Mouse (Mus musculus) kidney, adult 2 months (tissue): ENCODE measurements around the gene Elk3.

Experiments
- CTCF ChIP-seq: fragments of 200-500 bp; conservative IDR thresholded peaks from 2 replicates; pipeline ENCODE4 v1.5.1; 2011; ENCODE audit warnings: low read depth, mild to moderate bottlenecking, control low read depth, low read length, moderate library complexity, mixed read lengths; ENCODE audit not compliant: insufficient read depth, insufficient read length
- POLR2A ChIP-seq: fragments of 200-500 bp; IDR thresholded peaks from one replicate; pipeline ENCODE4 v1.6.1; 2011; ENCODE audit warnings: low read depth, low read length, control low read depth

GRCm38 (mm10) chr10:93303231-93303630, 7.7 kb downstream of the Elk3 start:
- TF ChIP-seq POLR2A (no peak), CTCF (no peak)
